Mouse (Mus musculus) intestine, postnatal 0 days (tissue): ENCODE data around the gene Padi1. TPM values are rescaled to one million over a fixed set of nuclear protein-coding genes. Genes with fewer than 3 reads are reported as not detected.
A peak's percentile ranks its signal among the peaks of the same experiment; 100 is the strongest.

ENCODE experiments used
- ATAC-seq: fragments of 200-750 bp; cut with Nextera tagmentation; 2 replicates; pipeline ENCODE4 v1.8.0; 2017; ENCODE audit warnings: mild to moderate bottlenecking, moderate TSS enrichment, moderate library complexity
- H3K27ac ChIP-seq: fragments of 300-500 bp; sonication (generic); 2 replicates; pipeline ENCODE4 v1.5.1; 2014; ENCODE audit warnings: mild to moderate bottlenecking, low read depth, low read length, moderate library complexity
- H3K27me3 ChIP-seq: fragments of 300-500 bp; sonication (generic); replicated peaks from 2 replicates; pipeline ENCODE4 v1.6.1; 2014; ENCODE audit warnings: low read length, mixed read lengths; ENCODE audit not compliant: control insufficient read depth, insufficient read depth
- H3K36me3 ChIP-seq: fragments of 300-500 bp; sonication (generic); 2 replicates; pipeline ENCODE4 v1.6.1; 2014; ENCODE audit warnings: mild to moderate bottlenecking, moderate library complexity; ENCODE audit not compliant: control insufficient read depth, insufficient read depth
- H3K4me1 ChIP-seq: fragments of 300-500 bp; sonication (generic); replicated peaks from 2 replicates; pipeline ENCODE4 v1.6.1; 2014; ENCODE audit warnings: antibody characterized with exemption, low read length, mixed read lengths; ENCODE audit not compliant: control insufficient read depth, insufficient read depth
- H3K4me2 ChIP-seq: fragments of 300-500 bp; sonication (generic); replicated peaks from 2 replicates; pipeline ENCODE4 v1.6.1; 2014; ENCODE audit warnings: low read depth, mild to moderate bottlenecking, moderate library complexity
- H3K4me3 ChIP-seq: fragments of 300-500 bp; sonication (generic); 2 replicates; pipeline ENCODE4 v1.5.1; 2014; ENCODE audit warnings: low read depth, low read length
- H3K9ac ChIP-seq: fragments of 300-500 bp; sonication (generic); 2 replicates; pipeline ENCODE4 v1.6.1; 2014; ENCODE audit warnings: mild to moderate bottlenecking, low read depth, low read length
- H3K9me3 ChIP-seq: fragments of 300-500 bp; sonication (generic); 2 replicates; pipeline ENCODE4 v1.6.1; 2016; ENCODE audit warnings: mixed run types; ENCODE audit not compliant: control insufficient read depth
- CTCF ChIP-seq: sonication (generic); IDR thresholded peaks from 2 replicates; pipeline ENCODE4 v1.5.1; 2016; ENCODE audit warnings: low read depth, mild to moderate bottlenecking, control low read depth, antibody characterized with exemption, moderate library complexity
- WGBS: fragments of 180-500 bp; shearing (Covaris S2); extraction: QIAGEN DNeasy Blood & Tissue Kit; methylation state at CpG from one replicate; pipeline ENCODE4 v1.1.7; 2014; 5-methylcytosine and 5-hydroxymethylcytosine counted together
- polyA plus RNA-seq: library from polyadenylated mRNA; unstranded; fragments of >200 nt; fragmentation: Nextera tagmentation; extraction: Ambion mirVana; gene quantifications from 2 replicates; pipeline ENCODE4 v1.2.1, GENCODE M21; 2015

Padi1 gene
- 0.37 and 0.47 TPM in 2 replicates for polyA plus RNA-seq

DNA sequence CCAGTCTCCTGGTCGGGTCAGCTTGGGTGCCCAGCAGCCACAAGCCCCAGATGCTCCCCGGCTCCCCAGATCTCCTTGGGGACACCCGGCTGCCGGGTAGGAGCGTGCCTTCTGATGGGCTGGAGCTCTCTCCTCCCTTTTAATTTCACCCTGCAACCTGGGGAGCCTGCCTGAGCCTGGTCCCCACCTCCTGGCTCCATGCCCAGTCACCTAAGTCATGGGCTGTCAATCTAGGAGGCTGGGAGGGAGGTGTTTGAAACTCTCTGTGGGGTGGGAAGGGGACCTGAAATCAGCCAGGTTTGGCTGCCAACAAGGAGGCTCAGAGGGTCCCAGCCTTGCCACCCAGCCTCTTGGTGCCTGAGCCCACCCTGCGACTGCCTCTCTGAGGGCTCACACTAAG lies at the start of gene Padi1:
TSS of gene Padi1 (minus strand) at position 113 of the 400 bp plus-strand sequence.
- Histone ChIP-seq H3K27ac (no peak within 1 kb of the TSS), H3K9ac (no peak within 1 kb of the TSS), H3K4me2 (no peak within 1 kb of the TSS), H3K9me3 (no peaks in the 10 kb centered on the region), H3K36me3 (no peaks in the 10 kb centered on the region), H3K4me1 (no peaks in the 10 kb centered on the region), H3K27me3 (no peaks in the 10 kb centered on the region), H3K4me3 (no peak within 1 kb of the TSS)
- no peak for TF ChIP-seq CTCF
- ATAC-seq = no peak
- 70% methylated on average over 6 of the region's 6 CpGs for WGBS

DNA sequence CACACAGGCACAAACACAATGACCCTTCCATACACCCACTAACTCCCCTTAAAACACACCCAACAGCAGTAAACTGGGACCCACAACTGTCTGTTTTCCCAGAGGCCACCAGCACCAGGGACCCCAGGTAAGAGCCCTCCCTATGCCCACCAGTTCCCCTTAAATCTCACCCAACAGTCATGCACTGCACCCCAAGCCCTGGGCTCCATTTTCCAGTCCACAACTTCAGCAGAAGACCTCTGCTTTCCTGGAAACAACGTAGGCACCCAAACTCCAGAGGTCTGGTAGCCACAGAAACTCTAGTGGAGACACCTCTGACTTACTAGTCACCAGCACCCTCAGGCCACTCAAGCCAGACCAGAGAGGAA lies 46.6 kb upstream of the Padi1 start:
- Histone ChIP-seq H3K4me3 (no peak overlapping the region), H3K27ac (no peak overlapping the region), H3K9ac (no peak overlapping the region), H3K27me3 (no peaks in the 10 kb centered on the region), H3K36me3 (no peaks in the 10 kb centered on the region), H3K4me2 (no peak overlapping the region), H3K4me1 (no peaks in the 10 kb centered on the region), H3K9me3 (no peaks in the 10 kb centered on the region)
- no peak for TF ChIP-seq CTCF
- ATAC-seq = no peak
- WGBS = 58% methylated on average over 1 of the region's 1 CpGs

DNA sequence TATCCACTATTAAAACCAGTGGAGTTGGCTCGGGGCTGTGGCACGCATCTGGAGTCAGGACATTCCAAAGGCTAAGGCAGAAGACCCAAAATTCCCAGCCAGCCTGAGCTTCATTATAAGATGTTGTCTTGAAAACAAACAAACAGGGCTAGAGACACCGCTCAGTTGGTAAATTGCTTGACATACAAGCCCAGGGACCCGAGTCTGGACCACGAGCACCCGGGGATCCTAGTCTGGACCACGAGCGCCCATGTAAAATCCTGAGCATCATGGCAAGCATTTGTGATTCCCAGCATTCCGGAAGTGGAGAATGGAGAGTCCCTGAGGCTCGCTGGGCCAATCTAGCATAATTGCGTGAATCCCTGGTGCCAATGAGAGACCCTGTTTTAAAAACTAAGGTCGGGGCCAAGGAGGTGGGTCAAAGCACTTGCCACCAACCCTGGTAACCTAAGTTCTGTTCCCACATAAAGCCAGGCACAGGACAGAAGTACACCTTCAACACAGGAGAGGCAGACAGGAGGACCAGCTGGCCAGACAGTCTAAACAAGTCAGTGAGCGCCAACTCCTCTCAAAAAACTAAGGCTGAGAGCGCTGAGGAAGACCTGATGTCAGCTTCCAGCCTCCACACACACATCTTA lies 46.1 kb upstream of the Padi1 start:
- no peak for TF ChIP-seq CTCF
- Histone ChIP-seq H3K36me3 (no peaks in the 10 kb centered on the region), H3K27me3 (no peaks in the 10 kb centered on the region), H3K4me2 (no peak overlapping the region), H3K9me3 (no peaks in the 10 kb centered on the region), H3K4me3 (no peak overlapping the region), H3K27ac (no peak overlapping the region), H3K9ac (no peak overlapping the region), H3K4me1 (no peaks in the 10 kb centered on the region)
- 94% methylated on average over 14 of the region's 14 CpGs for WGBS
- ATAC-seq = no peak

DNA sequence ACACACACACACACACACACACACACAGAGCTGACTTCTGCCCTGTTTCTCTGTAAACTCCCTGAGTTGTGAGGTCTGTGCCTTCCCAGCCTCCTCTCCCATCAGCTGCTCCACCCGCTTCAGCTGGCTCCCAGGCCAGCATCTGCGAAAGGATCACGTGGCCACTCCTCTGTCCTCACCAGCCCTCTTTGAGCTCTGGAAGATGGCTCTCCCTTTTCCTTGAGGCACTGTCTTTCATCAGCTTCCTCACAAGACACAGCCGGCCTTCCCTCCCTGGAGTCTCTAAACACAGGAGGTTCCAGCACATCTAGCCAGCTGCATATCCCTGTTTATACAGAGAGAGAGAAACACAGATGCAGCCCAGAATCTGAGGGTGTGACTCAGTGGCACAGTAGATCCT lies 38.3 kb upstream of the Padi1 start:
- H3K4me1 ChIP-seq = 0 out of 2 replicates have a peak, but pooled peaks cover 2% of the 10 kb centered on the region
- no peak overlapping the region for H3K4me3 ChIP-seq
- H3K27ac ChIP-seq = no peak overlapping the region
- ATAC-seq = no peak
- no peak overlapping the region for H3K9ac ChIP-seq
- no peak overlapping the region for H3K4me2 ChIP-seq
- H3K27me3 ChIP-seq = no peaks in the 10 kb centered on the region
- WGBS = 26% methylated on average over 4 of the region's 4 CpGs
- no peaks in the 10 kb centered on the region for H3K9me3 ChIP-seq
- no peaks in the 10 kb centered on the region for H3K36me3 ChIP-seq
- no peak for TF ChIP-seq CTCF

DNA sequence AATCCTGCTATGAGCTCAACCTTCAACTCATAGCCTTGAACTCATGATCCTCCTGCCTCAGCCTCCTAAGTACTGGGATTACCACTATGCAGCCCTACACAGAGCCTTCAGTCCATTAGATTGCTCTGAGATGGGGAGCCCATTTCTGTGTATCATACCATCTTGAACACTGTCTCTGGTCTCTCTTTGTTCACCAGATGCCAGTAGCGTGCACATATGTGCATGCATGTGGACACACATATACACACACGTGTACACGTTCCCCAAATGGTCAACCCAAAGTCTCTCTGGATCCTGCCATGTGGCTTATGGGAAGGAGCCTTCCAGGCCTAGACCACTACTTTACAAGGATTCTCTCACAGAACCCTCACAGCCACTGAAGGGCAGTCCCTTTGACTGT lies 37.4 kb upstream of the Padi1 start:
- no peaks in the 10 kb centered on the region for H3K9me3 ChIP-seq
- no peak overlapping the region for H3K4me2 ChIP-seq
- 0 out of 2 replicates have a peak, but pooled peaks cover 2% of the 10 kb centered on the region for H3K4me1 ChIP-seq
- no peaks in the 10 kb centered on the region for H3K27me3 ChIP-seq
- no peak overlapping the region for H3K4me3 ChIP-seq
- H3K27ac ChIP-seq = no peak overlapping the region
- ATAC-seq = no peak
- TF ChIP-seq CTCF = no peak
- no peak overlapping the region for H3K9ac ChIP-seq
- 95% methylated on average over 3 of the region's 3 CpGs for WGBS
- H3K36me3 ChIP-seq = no peaks in the 10 kb centered on the region

DNA sequence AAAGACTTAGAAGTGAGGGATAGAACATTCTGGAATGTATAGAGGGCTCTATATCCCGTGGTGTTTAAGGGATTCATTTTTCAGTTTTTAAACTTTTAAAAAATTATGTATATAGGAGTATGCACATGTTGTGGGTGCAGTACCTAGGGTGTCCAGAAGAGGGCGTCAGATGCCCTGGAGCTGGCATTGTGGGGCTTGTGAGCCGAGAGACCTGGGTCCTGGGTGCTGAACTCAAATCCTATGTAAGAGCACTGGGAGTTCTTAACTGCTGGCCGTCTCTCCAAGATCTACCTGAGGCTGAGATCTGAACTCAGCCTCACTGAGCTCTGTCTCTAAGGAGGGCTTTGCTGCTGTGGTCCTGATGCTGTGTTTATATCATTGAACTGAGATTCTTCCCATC lies 36.8 kb upstream of the Padi1 start:
- Histone ChIP-seq H3K4me1 (0 out of 2 replicates have a peak, but pooled peaks cover 2% of the 10 kb centered on the region), H3K9ac (no peak overlapping the region), H3K36me3 (no peaks in the 10 kb centered on the region), H3K4me2 (no peak overlapping the region), H3K27ac (no peak overlapping the region), H3K9me3 (no peaks in the 10 kb centered on the region), H3K4me3 (no peak overlapping the region), H3K27me3 (no peaks in the 10 kb centered on the region)
- no peak for ATAC-seq
- WGBS = 64% methylated on average over 4 of the region's 4 CpGs
- TF ChIP-seq CTCF = peak; percentile 45
